Mouse (Mus musculus): Measurements from ENCODE around the gene Tlnrd1. TPM values are rescaled to one million over a fixed set of nuclear protein-coding genes. Genes with fewer than 3 reads are reported as not detected.

Gene Tlnrd1
- polyA plus RNA-seq, 2 experiments from 2014 or later: 0.70 to 0.93 TPM

DNA sequence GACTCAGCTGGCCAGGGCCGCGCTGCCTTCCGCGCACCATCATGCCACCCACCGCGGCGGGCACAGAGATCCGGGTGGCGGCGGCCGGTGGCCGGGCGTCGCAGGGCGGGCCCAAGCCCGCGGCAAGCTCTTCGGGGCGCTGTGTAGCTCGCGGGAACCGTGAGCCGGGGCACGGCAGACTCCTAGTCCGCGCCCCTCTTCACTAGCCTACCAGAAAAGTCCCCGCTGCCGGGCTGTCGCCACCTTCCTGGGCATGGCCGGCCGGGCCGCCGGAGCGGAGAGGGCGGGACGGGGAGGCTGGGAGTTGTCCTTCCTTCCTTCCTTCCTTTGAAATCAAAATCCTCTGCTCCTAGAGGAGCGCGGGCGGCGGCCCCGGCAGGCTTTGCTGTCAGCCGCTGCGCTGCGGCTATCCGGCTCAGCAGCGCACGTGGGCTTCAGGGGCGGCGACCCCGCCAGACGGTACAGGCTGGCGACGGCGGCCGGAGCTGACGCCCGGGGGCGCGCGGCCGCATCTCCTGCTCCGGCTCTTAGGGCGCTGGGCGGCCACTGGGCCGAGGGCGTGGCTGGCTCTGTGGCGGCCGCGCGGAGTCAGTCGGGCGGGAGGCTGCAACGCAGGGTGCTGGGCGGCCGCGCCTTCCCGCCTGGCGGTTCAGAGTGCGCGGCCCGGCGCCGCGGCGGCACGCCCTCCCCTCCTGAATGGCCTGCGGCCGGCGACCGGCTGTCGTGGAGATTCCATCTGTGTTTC is 657 bp downstream of the Tlnrd1 start:
- ATAC-seq: peak; percentile 26

- ATAC-seq: no peak
Measured at GRCm38 (mm10) chr7:83882633-83883275, 1.4 kb downstream of the Tlnrd1 start.

- ATAC-seq: no peak
Measured at GRCm38 (mm10) chr7:83882150-83882632, 1.9 kb downstream of the Tlnrd1 start.

DNA sequence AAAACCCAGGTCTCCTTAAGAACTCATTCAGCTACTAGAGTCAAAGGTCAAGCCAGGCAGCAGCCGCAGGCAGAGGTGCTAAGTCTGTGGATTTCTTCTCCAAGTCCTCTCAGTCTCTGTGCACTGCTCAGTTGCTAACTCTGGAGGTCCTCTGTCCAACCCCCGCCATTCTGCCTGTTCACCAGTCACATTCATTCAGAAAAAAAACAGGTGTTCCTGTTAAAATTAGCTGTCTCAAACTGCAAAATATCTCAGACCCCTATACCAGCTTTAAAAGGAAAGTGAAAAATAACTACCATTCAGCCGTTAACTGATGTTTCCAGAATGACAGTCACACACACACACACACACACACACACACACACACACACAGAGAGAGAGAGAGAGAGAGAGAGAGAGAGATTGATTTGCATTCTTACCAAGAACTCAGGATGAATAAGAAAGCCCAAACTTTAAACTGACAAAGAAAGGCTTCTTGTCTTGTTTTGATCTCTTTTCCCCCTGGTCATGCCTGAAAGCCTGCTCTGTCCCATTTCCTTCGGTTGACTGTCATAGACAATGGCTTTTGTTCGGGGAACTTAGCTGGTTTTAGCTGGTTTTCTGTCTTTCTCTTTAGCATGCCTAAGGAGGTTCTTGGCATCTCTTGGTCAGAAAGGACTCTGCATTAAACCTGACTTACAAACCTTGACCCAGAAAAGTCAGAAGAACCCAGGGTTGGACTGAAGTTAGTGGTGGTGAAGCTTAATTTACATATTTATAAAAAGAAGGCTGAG is 5.2 kb downstream of the Tlnrd1 start:
- no peak for ATAC-seq

DNA sequence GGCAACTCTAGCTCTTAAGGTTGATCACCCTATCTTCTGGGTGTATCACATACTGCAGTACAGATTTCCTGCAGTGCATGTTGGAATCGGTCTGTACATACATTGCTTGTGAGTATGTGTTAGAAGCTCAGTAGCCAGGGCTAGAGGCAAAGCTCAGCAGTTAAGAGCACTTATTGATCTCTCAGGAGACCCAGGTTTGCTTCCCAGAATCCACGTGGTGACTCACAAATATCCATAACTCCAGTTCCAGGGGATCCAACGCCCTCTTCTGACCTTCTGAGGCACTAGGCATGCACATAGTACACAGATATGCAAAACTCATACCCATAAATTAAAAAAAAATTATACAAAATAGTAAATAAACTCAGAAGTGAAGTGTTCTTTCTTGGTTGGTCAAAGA is 7.0 kb downstream of the Tlnrd1 start:
- no peak for ATAC-seq

GRCm38 (mm10) chr7:83869839-83870543 is 14.1 kb downstream of the Tlnrd1 start:
- no peak for ATAC-seq

DNA sequence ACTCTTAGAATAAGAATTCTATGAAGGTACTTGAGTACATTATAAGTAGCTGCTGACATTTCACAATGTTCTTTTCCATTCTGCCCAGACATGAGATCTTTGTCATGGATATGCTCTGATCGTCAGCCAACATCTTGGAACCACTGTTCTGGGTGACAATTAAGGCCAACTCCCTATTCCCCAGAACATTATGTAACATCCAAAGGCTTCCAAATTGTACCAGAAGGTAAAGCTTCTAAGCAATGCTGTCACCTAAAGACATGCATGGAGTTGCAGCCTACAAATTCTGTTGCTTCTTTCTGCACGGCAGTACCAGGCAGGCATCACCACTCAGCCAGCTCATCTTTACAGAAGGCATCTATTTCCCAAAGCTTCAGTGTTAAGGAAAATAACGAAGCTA is 15.9 kb downstream of the Tlnrd1 start:
- no peak for ATAC-seq

GRCm38 (mm10) chr7:83863554-83863953 is 20.6 kb downstream of the Tlnrd1 start:
- ATAC-seq: no peak

GRCm38 (mm10) chr7:83859378-83860083 is 24.6 kb downstream of the Tlnrd1 start:
- ATAC-seq: no peak

- ATAC-seq: no peak
Measured at GRCm38 (mm10) chr7:83857921-83858320, 26.2 kb downstream of the Tlnrd1 start.

DNA sequence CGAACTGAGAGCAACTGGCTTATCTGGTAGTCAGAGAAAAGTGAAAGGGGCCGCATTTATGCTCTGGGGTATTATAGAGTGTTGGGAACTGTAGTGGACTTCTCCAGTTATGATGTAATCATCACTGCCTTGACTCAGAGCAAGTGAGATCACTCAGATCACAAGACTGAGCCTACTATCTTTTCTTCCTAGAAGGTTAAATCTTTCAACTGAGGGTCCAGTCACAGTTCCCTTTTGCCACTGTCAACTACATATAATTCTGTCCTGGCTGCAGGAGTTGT is 27.0 kb downstream of the Tlnrd1 start:
- no peak for ATAC-seq

- ATAC-seq: no peak
Measured at GRCm38 (mm10) chr7:83856353-83857207, 27.5 kb downstream of the Tlnrd1 start.

- no peak for ATAC-seq
Measured at GRCm38 (mm10) chr7:83855203-83855602, 28.9 kb downstream of the Tlnrd1 start.

DNA sequence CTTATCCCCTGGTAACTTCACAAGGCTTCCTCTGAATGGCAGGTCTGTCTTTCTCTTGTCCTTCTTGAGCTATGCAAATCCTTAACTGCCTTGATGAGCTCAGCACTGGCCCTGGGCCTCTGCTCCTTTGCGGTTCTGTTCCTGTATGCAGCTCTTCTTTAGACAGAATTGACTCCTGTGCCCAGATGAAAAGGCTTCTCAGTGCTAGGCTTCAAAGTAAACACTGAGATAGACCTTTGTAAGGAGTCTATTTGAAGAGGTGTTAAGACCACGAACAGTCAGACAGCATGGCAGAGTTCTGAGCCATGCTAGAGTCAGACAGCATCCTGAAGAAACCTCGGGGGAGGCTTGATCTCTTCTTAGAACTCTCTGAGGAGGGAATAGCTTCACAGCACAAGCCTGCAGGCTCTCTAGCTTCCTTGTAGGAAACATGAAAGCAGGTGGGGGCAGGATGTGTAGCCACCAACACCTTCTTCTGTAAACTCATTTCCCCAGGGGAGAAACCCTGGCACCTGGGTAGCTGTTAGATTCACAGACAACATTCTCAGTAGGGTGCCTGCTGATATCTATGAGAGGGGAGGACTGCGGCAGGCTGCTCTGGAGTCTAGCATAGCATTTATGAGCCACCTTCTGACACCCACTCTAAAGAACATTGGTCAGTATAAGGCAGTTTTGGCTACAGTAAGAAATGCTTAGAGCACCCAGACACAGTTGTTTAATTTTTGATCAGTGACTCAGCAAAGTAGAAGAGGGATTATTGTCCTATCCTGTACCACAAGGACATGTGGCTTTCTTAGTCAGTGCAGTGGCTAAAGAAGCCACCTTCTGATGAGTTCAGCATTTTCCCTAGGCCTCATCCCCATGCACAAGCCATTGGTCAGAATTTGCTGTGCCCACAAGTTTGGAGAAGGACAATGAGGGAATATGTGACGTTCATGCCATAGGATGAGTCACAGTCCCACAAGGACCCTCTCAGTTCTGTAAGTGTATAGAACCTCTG is 31.4 kb downstream of the Tlnrd1 start:
- ATAC-seq: no peak

DNA sequence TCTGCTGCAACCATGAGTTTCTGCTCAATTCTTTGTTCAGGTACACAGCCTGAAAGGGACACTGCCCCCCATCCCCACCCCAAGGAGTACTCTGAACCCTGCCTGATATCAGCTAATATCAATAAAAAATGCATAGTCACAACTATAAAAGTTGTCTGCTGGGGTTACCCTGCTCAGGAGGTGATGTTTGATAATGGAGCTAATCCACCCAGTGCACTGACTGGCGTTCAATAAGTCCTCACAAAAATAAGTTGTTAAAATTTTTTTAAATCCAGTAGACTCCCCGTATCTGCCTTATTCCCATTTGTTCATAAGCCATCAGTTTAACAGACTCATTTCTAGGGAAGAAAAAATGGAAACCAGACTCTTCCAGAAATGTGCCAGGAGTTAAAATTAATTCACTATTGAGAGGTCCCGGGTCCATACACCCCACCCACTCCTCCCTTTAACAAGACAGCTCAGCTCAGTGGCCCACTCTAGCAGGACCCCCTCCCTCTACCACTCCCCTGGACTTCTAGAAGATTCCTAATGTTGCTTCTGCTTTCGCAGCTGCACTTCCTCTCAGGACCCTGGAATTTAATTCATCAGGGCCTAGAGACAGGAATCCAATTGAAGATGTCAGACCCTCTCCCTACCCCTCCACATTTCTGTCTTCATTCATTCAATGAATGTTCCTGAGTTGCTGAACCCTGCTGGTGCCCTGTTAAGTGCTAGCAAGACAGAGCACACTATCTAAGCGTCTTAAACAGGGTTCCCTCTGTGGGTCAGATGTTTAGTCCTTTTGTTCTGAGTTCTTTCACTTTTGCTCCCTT is 32.3 kb downstream of the Tlnrd1 start:
- ATAC-seq: no peak

DNA sequence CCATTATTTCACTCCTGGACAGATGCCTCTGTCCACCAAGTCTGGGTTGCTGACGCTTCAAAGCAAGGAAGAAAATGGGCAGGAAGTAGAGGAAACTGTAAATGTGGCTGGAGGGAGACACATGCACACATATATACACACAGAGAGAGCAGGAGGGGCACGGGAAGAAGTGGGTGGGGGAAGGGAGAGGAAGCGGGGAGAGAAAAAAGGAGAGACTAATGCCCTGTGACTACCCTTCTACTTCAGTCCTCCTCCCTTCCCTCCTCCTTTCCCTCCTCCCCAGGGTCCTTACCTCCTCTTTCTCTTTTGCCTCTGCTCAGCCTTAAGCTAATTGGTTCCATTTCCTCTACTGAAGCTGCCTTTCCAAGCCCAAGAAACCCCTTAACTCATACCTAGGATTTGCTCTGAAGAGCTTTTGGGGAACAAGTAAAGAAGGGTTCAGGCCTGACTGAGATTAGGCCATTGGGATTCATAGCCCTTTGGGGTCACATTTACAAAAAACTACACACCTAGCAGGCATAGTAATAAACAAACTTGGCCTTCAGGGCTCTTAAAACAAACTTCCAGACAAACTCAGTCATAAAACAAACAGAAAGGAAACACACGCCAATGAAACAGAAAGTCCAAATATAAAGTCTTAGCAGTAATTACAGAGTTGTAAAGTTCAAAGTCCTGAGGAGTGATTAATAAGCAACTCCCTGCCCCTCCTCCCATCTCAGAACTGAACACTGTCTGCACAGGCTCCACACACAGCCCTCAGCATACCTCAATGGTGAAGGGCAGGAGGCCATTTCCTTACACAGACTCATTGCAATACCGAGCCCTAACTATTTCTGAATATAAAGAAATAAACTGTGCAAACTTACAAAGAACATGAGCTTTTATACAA is 36.7 kb downstream of the Tlnrd1 start:
- ATAC-seq: no peak

GRCm38 (mm10) chr7:83844807-83845206 is 39.3 kb downstream of the Tlnrd1 start:
- ATAC-seq: no peak
